Mouse (Mus musculus): ENCODE measurements at regions not wholly inside any gene's neighbourhood (a gene's known extent, or its start where the extent isn't known, plus 50 kb on each side); places are given as distances from the start of the nearest gene placed in this dataset.

DNA sequence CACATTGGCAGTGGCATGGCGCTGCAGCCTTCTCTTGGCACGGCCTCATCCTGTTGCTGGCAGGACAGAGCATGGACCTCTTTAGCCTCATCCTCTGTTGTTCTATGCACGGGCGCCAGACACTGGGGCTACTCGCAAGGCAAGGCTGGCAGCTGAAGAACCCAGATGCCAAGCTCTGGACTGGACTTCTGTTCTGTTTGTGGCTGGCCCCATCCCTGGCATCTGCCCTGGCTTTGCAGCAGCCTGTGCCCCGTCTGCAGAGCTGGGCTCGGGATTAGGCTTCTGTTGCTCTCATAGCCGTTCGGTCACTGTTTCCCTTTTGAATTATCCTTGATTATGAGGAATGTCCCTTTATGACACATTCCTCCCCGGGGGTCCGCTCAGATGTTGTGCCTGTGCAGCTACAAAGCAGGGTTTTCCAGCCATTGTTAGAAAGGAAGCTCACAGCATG, 214.6 kb upstream of the Tbc1d5 start:
- no peak for ATAC-seq

DNA sequence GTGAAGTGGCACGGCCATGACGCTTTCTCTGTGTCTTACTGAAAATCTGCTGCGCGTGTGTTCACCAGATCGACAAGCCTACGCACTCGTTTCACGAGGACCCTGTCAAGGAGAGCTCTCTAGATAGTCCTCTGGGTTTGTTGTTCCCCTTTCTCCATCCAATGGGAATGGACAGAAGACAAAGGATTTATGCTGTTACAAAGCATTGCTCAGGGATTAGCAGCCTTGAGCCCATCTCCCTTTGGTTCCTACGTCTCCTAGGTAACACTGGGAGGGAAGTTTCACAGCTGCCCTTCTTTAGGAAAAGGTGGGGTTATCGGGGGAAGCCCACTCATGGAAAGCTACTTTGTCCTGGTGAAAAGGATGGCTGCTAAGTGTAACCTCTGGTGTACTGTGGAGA, 212.7 kb upstream of the Tbc1d5 start:
- no peak for ATAC-seq

DNA sequence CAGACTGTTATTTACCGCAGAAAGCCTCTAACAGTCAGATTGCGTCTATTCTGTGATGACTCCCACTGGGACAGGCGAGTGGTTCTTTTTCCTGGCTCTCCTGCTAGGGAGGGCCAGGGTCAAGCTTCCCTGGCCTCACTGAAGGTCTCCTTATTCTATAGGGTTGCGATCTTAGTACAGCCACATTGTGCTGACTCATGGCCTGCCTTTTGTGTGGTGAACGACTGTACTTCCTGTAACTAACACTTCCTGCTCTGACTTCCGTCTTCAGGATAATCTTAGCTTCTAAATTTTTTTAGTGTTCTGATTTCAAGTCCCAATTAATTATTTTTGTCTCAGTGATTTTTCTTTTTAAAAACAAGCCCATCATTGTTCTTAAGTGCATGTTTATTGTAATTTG, 203.4 kb upstream of the Tbc1d5 start:
- ATAC-seq, result peak; percentile 63

GRCm38 (mm10) chr17:51371937-51372479, 192.9 kb upstream of the Tbc1d5 start:
- ATAC-seq, result no peak

- no peak for ATAC-seq
Observed at GRCm38 (mm10) chr17:51370990-51371389, 191.8 kb upstream of the Tbc1d5 start.

GRCm38 (mm10) chr17:51370085-51370484, 190.9 kb upstream of the Tbc1d5 start:
- no peak for ATAC-seq

DNA sequence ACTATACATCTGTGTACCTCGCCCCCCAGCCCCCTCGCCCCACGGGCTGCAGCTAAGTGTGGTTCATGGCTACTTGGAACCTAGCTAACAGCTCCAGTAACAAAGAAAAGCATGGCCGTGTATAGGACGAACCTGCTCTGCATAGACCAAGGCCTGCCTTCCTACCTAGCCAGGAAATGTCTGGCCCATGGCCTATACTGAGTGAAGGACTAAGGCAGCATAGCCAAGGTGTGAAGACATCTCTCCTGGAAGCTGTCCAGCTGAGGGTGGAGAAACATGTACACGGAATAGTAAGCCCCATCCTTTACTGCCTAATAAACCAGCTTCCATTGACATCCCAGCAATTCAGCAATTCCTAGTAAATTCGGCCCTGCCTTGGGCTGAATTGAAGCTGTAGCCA, 183.6 kb upstream of the Tbc1d5 start:
- no peak for ATAC-seq

DNA sequence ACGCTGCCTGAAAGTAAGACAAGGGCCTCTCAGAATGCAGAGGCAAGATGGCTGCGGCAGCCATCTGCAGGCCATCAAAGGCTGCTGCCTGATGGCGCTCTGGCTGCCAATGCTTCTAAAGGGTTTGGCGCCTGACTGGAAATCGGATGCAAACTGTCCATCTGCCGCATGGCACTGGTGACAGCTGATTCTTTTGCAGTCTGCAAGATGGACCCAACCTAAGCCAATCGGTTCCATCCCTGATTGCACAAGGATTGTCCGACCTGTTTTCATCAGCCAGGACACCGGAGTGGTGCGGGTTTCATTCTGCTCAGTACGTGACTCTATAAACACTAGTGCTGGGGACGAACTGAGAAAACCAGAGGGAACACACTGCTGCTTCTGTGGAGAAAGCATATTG, 183.1 kb upstream of the Tbc1d5 start:
- ATAC-seq, result no peak

DNA sequence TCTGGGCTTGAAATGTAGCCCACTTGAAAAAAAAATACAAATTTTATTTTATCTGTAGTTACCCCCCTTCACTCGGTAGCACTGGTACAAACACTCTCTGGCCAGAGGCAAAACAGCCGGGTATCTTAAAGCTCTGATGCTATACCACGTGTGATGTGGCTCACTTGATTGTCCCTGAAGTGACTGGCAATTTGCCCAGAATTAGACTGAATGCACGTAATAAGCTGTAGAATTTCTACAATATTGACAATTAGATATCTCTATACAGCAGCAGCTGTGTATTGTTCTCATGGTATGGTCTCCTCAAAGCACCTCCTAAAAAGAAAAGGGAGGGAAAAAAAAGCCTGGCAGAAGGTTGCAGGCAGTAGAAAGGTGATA, 179.2 kb upstream of the Tbc1d5 start:
- no peak for ATAC-seq

GRCm38 (mm10) chr17:51357690-51358361, 178.7 kb upstream of the Tbc1d5 start:
- ATAC-seq, result no peak

- ATAC-seq, result no peak
Observed at GRCm38 (mm10) chr17:51356447-51356846, 177.3 kb upstream of the Tbc1d5 start.

DNA sequence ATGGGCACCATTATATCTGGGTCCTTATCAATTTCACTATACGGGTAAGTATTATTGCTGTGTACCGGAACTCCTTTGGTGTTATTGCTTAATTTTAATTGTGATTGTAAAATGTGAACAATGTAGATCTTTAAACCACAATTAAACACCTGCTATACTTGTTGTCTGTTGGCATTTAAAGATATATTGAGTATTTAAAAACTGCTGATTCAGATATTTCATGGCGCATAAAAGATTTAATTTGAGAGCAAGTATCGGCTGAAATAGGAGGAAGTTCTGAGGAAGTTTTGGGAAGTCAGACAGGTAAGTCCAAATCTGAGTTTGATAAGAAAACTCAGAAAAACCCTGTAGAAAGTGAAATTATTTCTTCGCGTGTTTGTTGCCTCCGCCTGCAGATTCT, 142.7 kb upstream of the Tbc1d5 start:
- ATAC-seq, result no peak

- ATAC-seq, result no peak
Observed at GRCm38 (mm10) chr17:51321025-51321424, 141.9 kb upstream of the Tbc1d5 start.

- no peak for ATAC-seq
Observed at GRCm38 (mm10) chr17:51304964-51305363, 125.8 kb upstream of the Tbc1d5 start.

DNA sequence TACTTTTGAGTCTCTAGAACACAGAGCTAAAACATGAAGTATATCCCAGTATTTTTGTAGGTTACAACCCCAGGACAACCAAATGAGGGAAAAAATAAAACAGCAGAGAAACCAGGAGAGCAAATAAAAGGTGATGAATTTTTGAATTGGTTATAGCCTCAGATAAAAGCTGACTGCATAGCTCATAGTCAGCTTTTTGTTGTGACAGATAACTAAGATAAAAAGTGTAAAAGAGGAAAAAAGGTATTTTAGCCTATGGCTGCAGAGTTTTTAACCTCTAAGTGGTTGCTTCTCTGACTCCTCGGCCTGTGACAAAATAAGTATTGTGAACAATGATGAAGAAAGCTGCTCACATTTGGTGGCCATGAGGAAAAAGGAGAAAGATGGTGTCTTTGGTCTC, 111.6 kb upstream of the Tbc1d5 start:
- no peak for ATAC-seq

DNA sequence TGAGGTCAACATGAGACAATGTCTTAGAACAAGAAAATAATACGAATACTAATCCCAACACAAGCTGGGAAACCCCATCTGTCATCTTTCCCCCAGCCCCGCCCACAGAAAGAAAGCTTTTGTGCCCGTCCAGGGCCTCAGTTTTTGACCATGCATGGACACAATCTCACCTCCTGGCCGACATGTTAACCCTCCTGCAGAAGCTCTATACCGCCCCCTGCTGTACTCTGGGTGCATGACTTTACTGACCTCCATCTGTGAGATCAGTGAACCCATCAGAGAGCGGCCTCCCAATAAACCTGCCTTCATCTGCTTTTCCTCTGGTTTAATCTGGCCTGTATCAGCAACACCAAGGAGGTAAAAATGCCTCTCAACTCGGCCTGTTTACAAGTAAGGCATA, 109.6 kb upstream of the Tbc1d5 start:
- no peak for ATAC-seq

- ATAC-seq, result no peak
Observed at GRCm38 (mm10) chr17:51287878-51288277, 108.7 kb upstream of the Tbc1d5 start.

DNA sequence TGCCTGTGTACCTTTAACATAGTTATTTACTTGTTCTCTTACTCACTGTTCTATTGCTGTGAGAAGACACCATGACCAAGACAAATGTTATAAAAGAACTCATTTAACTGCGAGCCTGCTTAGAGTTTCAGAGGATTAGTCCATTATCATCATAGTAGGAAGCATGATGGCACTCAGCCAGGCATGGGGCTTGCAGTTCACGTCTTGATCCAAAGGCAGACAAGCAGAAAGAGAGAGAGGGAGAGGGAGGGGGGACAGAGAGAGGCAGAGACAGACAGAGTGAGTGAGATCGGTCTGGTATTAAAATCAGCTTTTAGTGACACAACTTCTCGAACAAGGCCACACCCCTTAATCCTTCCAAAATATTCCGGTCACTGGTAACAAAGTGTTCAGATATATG, 106.2 kb upstream of the Tbc1d5 start:
- ATAC-seq, result no peak

- no peak for ATAC-seq
Observed at GRCm38 (mm10) chr17:51278771-51279170, 99.6 kb upstream of the Tbc1d5 start.

- ATAC-seq, result no peak
Observed at GRCm38 (mm10) chr17:51278094-51278493, 98.9 kb upstream of the Tbc1d5 start.

GRCm38 (mm10) chr17:51277161-51277560, 98.0 kb upstream of the Tbc1d5 start:
- ATAC-seq, result no peak

DNA sequence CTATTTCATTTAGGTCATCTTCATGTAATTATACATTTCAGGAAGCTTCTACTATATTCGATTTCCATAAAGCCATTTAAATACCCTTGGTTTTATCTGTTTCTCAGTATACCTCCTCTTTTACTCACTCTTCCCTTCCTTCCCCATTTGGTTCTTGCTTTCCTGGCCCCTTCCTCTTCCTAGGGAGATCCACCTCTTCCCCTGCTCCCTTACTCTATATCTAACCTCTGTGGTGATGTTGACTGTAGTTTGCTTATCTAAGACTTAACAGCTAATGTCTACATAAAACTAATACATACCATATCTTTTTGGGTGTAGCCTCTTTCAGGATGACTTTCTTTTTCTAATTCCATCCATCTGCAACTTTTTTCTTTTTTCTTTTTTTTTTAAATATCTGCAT, 92.9 kb upstream of the Tbc1d5 start:
- no peak for ATAC-seq

- ATAC-seq, result no peak
Observed at GRCm38 (mm10) chr17:51262946-51263345, 83.8 kb upstream of the Tbc1d5 start.

DNA sequence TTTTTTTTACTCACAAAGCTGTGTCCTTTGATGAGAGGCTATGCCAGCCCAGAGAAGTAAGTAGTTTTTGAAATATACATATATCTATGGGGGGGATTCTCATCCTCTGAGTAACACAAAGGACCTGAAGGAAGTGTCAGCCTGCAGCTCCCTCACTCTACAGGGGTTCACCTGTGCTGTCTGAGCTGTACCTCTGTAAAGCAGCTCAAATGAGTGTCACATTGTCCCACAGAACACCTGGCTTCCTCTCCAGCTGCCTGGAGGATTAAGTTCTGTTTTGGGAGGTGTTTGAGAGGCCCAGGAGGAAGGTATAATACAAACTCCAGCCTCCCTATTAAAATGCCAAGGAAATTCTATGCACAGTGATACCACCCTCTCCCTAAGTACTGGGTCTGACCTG, 83.3 kb upstream of the Tbc1d5 start:
- no peak for ATAC-seq

- no peak for ATAC-seq
Observed at GRCm38 (mm10) chr17:51258316-51258715, 79.2 kb upstream of the Tbc1d5 start.

Data from inflammation-experienced regulatory T-cells, adult 6 months (primary cell).